Mouse (Mus musculus): ENCODE data around the gene Gfy. TPM values are rescaled to one million over a fixed set of nuclear protein-coding genes. Genes with fewer than 3 reads are reported as not detected.

Gfy gene
- polyA plus RNA-seq, 1 experiment from 2014 or later, result not detected

GRCm38 (mm10) chr7:45169495-45169894 is 9.9 kb downstream of the Gfy start:
- H3K27me3 ChIP-seq (ENCODE audit: insufficient read depth, low read length), result peaks cover 68% of the 10 kb centered on the region
- DNase-seq (no peak), ATAC-seq (no peak)
- peaks cover 24% of the 10 kb centered on the region for H3K9me3 ChIP-seq (ENCODE audit: low read length)
- H3K4me2 ChIP-seq (ENCODE audit: low read depth, low read length), result no peak overlapping the region
- TF ChIP-seq EP300 (IDR thresholded peaks at IDR 0.05; ENCODE audit: low read depth), result no peak
- no peak for TF ChIP-seq CTCF (IDR thresholded peaks at IDR 0.05; ENCODE audit: low read depth)
- H3K9ac ChIP-seq (replicated peaks), result no peak overlapping the region
- H3K36me3 ChIP-seq (replicated peaks; ENCODE audit: insufficient read depth, low read length), result no peaks in the 10 kb centered on the region
- 87% methylated on average over 3 of the region's 3 CpGs for WGBS (ENCODE audit: insufficient replicate concordance)
- H3K4me3 ChIP-seq (ENCODE audit: low read depth, low read length), result no peak overlapping the region
- H3K27ac ChIP-seq (ENCODE audit: low read depth), result no peak overlapping the region
- no peaks in the 10 kb centered on the region for H3K4me1 ChIP-seq (ENCODE audit: insufficient read depth)

GRCm38 (mm10) chr7:45168656-45169055 is 10.7 kb downstream of the Gfy start:
- TF ChIP-seq CTCF (IDR thresholded peaks at IDR 0.05; ENCODE audit: low read depth) (no peak), EP300 (IDR thresholded peaks at IDR 0.05; ENCODE audit: low read depth) (no peak)
- no peak overlapping the region for H3K9ac ChIP-seq (replicated peaks)
- no peak overlapping the region for H3K4me2 ChIP-seq (ENCODE audit: low read depth, low read length)
- peaks cover 5% of the 10 kb centered on the region for H3K4me1 ChIP-seq (ENCODE audit: insufficient read depth)
- peaks cover 69% of the 10 kb centered on the region for H3K27me3 ChIP-seq (ENCODE audit: insufficient read depth, low read length)
- peaks cover 24% of the 10 kb centered on the region for H3K9me3 ChIP-seq (ENCODE audit: low read length)
- no peak overlapping the region for H3K4me3 ChIP-seq (ENCODE audit: low read depth, low read length)
- 8% methylated on average over 24 of the region's 24 CpGs for WGBS (ENCODE audit: insufficient replicate concordance)
- no peaks in the 10 kb centered on the region for H3K36me3 ChIP-seq (replicated peaks; ENCODE audit: insufficient read depth, low read length)
- DNase-seq (no peak), ATAC-seq (no peak)
- H3K27ac ChIP-seq (ENCODE audit: low read depth), result no peak overlapping the region

- DNase-seq (no peak), ATAC-seq (no peak)
- Histone ChIP-seq H3K4me3 (ENCODE audit: low read depth, low read length) (no peak overlapping the region), H3K27me3 (ENCODE audit: insufficient read depth, low read length) (peaks cover 76% of the 10 kb centered on the region), H3K4me1 (ENCODE audit: insufficient read depth) (peaks cover 7% of the 10 kb centered on the region), H3K27ac (ENCODE audit: low read depth) (no peak overlapping the region), H3K9ac (replicated peaks) (no peak overlapping the region), H3K9me3 (ENCODE audit: low read length) (peaks cover 22% of the 10 kb centered on the region), H3K4me2 (ENCODE audit: low read depth, low read length) (no peak overlapping the region), H3K36me3 (replicated peaks; ENCODE audit: insufficient read depth, low read length) (no peaks in the 10 kb centered on the region)
- TF ChIP-seq EP300 (IDR thresholded peaks at IDR 0.05; ENCODE audit: low read depth) (no peak), CTCF (IDR thresholded peaks at IDR 0.05; ENCODE audit: low read depth) (no peak)
- WGBS (ENCODE audit: insufficient replicate concordance), result 4% methylated on average over 19 of the region's 19 CpGs
These were observed 11.5 kb downstream of the Gfy start for GRCm38 (mm10) chr7:45167761-45168445.

DNA sequence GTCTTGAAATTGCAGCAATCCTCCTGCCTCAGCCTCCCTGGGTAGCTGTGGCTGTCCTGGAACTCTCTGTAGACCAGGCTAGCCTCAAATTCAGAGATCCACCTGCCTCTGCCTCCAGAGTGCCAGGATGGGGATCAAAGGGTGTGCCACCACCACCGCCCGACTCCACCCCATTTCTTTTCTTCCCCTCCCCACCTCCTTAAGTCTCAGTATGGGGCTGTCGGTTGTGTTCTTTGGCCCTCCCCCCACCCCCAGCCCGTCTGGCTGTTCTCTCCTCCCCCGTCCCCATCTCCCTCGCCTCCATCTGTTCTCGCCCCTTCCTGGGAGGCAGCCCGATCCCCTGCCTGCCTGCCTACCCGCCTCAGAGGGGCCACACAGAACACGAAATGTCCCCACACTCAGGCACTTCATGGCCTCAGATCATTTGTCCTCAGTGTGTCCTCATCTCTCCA is 12.4 kb downstream of the Gfy start:
- H3K4me3 ChIP-seq (ENCODE audit: low read depth, low read length), result no peak overlapping the region
- DNase-seq (no peak), ATAC-seq (no peak)
- peaks cover 21% of the 10 kb centered on the region for H3K9me3 ChIP-seq (ENCODE audit: low read length)
- TF ChIP-seq CTCF (IDR thresholded peaks at IDR 0.05; ENCODE audit: low read depth), result no peak
- no peak for TF ChIP-seq EP300 (IDR thresholded peaks at IDR 0.05; ENCODE audit: low read depth)
- H3K36me3 ChIP-seq (replicated peaks; ENCODE audit: insufficient read depth, low read length), result no peaks in the 10 kb centered on the region
- H3K4me1 ChIP-seq (ENCODE audit: insufficient read depth), result peaks cover 12% of the 10 kb centered on the region
- H3K27me3 ChIP-seq (ENCODE audit: insufficient read depth, low read length), result peaks cover 80% of the 10 kb centered on the region
- no peak overlapping the region for H3K9ac ChIP-seq (replicated peaks)
- H3K4me2 ChIP-seq (ENCODE audit: low read depth, low read length), result no peak overlapping the region
- no peak overlapping the region for H3K27ac ChIP-seq (ENCODE audit: low read depth)
- 28% methylated on average over 9 of the region's 10 CpGs for WGBS (ENCODE audit: insufficient replicate concordance)

DNA sequence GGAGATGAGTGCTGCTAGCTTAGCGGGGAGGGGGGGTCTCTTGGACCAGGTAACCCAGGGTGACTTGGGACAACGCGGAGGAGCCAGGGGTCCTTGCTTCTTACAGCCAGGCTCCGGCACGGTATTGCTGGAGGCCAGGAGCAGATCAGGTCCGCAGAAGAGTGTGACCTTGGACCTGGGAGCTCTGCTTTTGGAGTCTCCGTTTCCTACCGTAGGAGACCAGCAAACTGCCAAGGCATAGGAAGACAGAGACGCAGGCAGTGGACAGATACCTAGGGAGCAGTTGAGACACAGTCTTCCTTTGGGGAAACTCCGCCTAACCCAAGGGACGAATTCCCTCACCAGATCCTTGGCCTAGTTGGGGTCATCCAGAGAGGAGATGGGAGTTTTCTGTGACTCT is 13.7 kb downstream of the Gfy start:
- no peak for DNase-seq
- peaks cover 15% of the 10 kb centered on the region for H3K4me1 ChIP-seq (ENCODE audit: insufficient read depth)
- no peak overlapping the region for H3K9ac ChIP-seq (replicated peaks)
- H3K4me3 ChIP-seq (ENCODE audit: low read depth, low read length), result no peak overlapping the region
- H3K9me3 ChIP-seq (ENCODE audit: low read length), result peaks cover 21% of the 10 kb centered on the region
- H3K27ac ChIP-seq (ENCODE audit: low read depth), result no peak overlapping the region
- 50% methylated on average over 11 of the region's 11 CpGs for WGBS (ENCODE audit: insufficient replicate concordance)
- TF ChIP-seq EP300 (IDR thresholded peaks at IDR 0.05; ENCODE audit: low read depth), result no peak
- TF ChIP-seq CTCF (IDR thresholded peaks at IDR 0.05; ENCODE audit: low read depth), result no peak
- no peak overlapping the region for H3K4me2 ChIP-seq (ENCODE audit: low read depth, low read length)
- H3K27me3 ChIP-seq (ENCODE audit: insufficient read depth, low read length), result peaks cover 76% of the 10 kb centered on the region
- no peak for ATAC-seq
- H3K36me3 ChIP-seq (replicated peaks; ENCODE audit: insufficient read depth, low read length), result no peaks in the 10 kb centered on the region

GRCm38 (mm10) chr7:45164833-45165232 is 14.5 kb downstream of the Gfy start:
- TF ChIP-seq CTCF (IDR thresholded peaks at IDR 0.05; ENCODE audit: low read depth) (no peak), EP300 (IDR thresholded peaks at IDR 0.05; ENCODE audit: low read depth) (no peak)
- H3K27me3 ChIP-seq (ENCODE audit: insufficient read depth, low read length), result peaks cover 76% of the 10 kb centered on the region
- H3K27ac ChIP-seq (ENCODE audit: low read depth), result no peak overlapping the region
- peaks cover 15% of the 10 kb centered on the region for H3K4me1 ChIP-seq (ENCODE audit: insufficient read depth)
- ATAC-seq, result no peak
- H3K9me3 ChIP-seq (ENCODE audit: low read length), result peaks cover 15% of the 10 kb centered on the region
- H3K36me3 ChIP-seq (replicated peaks; ENCODE audit: insufficient read depth, low read length), result no peaks in the 10 kb centered on the region
- no peak overlapping the region for H3K4me2 ChIP-seq (ENCODE audit: low read depth, low read length)
- no peak for DNase-seq
- WGBS (ENCODE audit: insufficient replicate concordance), result 65% methylated on average over 5 of the region's 5 CpGs
- H3K9ac ChIP-seq (replicated peaks), result no peak overlapping the region
- H3K4me3 ChIP-seq (ENCODE audit: low read depth, low read length), result no peak overlapping the region
